Mouse (Mus musculus) hindbrain, embryonic 13.5 days (tissue): ENCODE results near the gene Tln2. TPM values are rescaled to one million over a fixed set of nuclear protein-coding genes. Genes with fewer than 3 reads are reported as not detected.

Experiments
- ATAC-seq: fragments of 200-750 bp; cut with Nextera tagmentation; 2 replicates; pipeline ENCODE4 v1.8.0; 2017; ENCODE audit warnings: moderate TSS enrichment; ENCODE audit not compliant: low FRiP score
- H3K27ac ChIP-seq: fragments of 300-500 bp; sonication (generic); 2 replicates; pipeline ENCODE4 v1.5.1; 2015; ENCODE audit warnings: inconsistent platforms, mild to moderate bottlenecking, moderate library complexity
- H3K27me3 ChIP-seq: fragments of 300-500 bp; sonication (generic); 2 replicates; pipeline ENCODE4 v1.6.1; 2015; ENCODE audit warnings: mild to moderate bottlenecking, inconsistent platforms
- H3K36me3 ChIP-seq: fragments of 300-500 bp; sonication (generic); 2 replicates; pipeline ENCODE4 v1.6.1; 2015; ENCODE audit warnings: mild to moderate bottlenecking, inconsistent platforms
- H3K4me1 ChIP-seq: fragments of 300-500 bp; sonication (generic); replicated peaks from 2 replicates; pipeline ENCODE4 v1.6.1; 2015; ENCODE audit warnings: inconsistent platforms
- H3K4me2 ChIP-seq: fragments of 300-500 bp; sonication (generic); 2 replicates; pipeline ENCODE4 v1.6.1; 2015; ENCODE audit warnings: inconsistent platforms, mild to moderate bottlenecking, moderate library complexity
- H3K4me3 ChIP-seq: fragments of 300-500 bp; sonication (generic); 2 replicates; pipeline ENCODE4 v1.5.1; 2015; ENCODE audit warnings: mild to moderate bottlenecking, inconsistent platforms
- H3K9ac ChIP-seq: fragments of 300-500 bp; sonication (generic); 2 replicates; pipeline ENCODE4 v1.6.1; 2015; ENCODE audit warnings: mild to moderate bottlenecking, inconsistent platforms
- H3K9me3 ChIP-seq: fragments of 300-500 bp; sonication (generic); 2 replicates; pipeline ENCODE4 v1.6.1; 2016; ENCODE audit warnings: inconsistent platforms
- WGBS: fragments of 180-500 bp; shearing (Covaris S2); methylation state at CpG from one replicate; pipeline ENCODE4 v1.1.7; 2015; 5-methylcytosine and 5-hydroxymethylcytosine counted together
- polyA plus RNA-seq: library from polyadenylated mRNA; unstranded; fragments of >200 nt; fragmentation: Nextera tagmentation; extraction: Ambion mirVana; gene quantifications from 2 replicates; pipeline ENCODE4 v1.2.1, GENCODE M21; 2015

Gene Tln2
- polyA plus RNA-seq, 1 experiment from 2014 or later, result 33.8 TPM

DNA sequence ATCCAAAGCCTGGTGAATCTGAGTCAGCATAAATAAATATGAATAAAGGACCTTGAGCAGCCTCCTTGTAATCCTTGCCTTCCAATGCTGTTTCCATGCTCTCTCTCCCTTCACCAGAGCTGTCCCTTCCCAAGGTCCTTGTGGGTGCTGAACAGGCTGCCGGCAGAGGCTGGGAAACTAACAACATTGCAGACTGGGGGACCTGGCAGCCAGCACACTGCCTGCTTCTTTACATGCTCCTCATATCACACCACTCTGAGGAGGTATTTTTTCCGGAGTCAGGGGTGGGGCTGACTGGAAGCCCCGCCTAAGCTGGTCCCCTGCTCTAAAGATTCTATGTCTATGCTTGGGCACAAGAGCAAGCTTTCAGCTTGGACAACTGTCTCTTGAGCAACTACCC, 64.2 kb downstream of the Tln2 start:
- no peak overlapping the region for H3K4me2 ChIP-seq
- H3K9me3 ChIP-seq, result no peaks in the 10 kb centered on the region
- no peak overlapping the region for H3K4me3 ChIP-seq
- H3K36me3 ChIP-seq, result no peaks in the 10 kb centered on the region
- H3K4me1 ChIP-seq, result peaks cover 24% of the 10 kb centered on the region
- no peak overlapping the region; the same call in 1 of the 2 replicates for H3K9ac ChIP-seq
- ATAC-seq, result no peak
- no peak overlapping the region for H3K27ac ChIP-seq
- 59% methylated on average over 3 of the region's 3 CpGs for WGBS
- no peaks in the 10 kb centered on the region for H3K27me3 ChIP-seq

DNA sequence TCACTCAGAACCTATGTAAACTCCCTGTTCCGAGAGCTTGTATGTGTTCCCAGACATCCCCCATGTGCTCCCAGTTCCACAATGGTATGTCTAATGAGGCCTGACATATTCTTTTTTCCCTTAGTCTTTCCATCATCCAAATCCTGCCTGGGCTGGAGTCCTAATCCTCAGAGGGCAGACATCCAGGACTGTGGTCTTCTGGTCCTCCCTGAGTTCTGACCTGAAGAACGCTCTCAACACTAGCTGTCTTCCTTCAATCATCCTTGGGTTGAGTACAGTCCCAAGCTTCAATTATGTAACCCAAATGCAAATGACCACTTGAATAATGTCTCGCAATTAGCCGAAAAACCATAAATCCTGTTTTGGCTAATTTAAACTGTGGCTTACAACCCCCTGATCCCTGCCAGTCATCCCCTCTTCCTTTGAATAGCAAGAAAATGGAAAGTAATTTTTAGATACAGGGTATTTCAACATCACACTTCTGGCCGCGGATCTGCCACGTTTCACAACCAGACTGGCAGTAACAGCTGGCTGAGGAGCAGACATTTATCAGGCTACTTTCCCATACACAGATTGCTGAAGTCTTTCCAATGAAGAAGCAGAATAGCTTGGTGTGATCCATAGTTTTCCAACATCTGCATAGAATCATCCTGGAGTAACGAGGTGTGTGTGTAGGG, 65.5 kb downstream of the Tln2 start:
- no peak for ATAC-seq
- Histone ChIP-seq H3K4me2 (no peak overlapping the region), H3K9me3 (no peaks in the 10 kb centered on the region), H3K27me3 (no peaks in the 10 kb centered on the region), H3K4me1 (peaks cover 24% of the 10 kb centered on the region), H3K36me3 (no peaks in the 10 kb centered on the region), H3K9ac (no peak overlapping the region), H3K27ac (no peak overlapping the region), H3K4me3 (no peak overlapping the region)
- WGBS, result 92% methylated on average over 8 of the region's 8 CpGs

DNA sequence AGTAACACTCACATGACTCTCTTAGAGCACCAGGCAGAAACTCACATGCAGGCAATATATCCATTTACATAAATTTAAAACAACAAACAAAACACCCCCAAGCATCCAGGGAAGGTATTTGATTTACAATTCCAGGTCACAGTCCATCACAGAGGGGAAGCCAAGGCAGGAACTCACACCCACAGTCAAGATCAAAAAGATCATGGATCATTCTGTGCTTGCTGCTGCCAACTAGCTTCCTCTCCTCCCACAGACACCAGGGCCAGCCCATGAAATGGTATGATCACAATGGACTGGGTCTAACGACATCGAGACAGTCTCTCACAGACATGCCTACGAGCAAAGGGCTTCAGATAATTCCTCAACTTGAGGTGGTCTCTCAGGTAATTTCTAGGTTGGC, 70.1 kb downstream of the Tln2 start:
- no peak overlapping the region for H3K9ac ChIP-seq
- H3K27me3 ChIP-seq, result 0 out of 2 replicates have a peak, but pooled peaks cover 5% of the 10 kb centered on the region
- H3K4me3 ChIP-seq, result no peak overlapping the region
- no peaks in the 10 kb centered on the region for H3K4me1 ChIP-seq
- ATAC-seq, result no peak
- no peak overlapping the region for H3K27ac ChIP-seq
- no peaks in the 10 kb centered on the region for H3K36me3 ChIP-seq
- no peaks in the 10 kb centered on the region for H3K9me3 ChIP-seq
- no peak overlapping the region for H3K4me2 ChIP-seq
- WGBS, result 86% methylated on average over 3 of the region's 3 CpGs

DNA sequence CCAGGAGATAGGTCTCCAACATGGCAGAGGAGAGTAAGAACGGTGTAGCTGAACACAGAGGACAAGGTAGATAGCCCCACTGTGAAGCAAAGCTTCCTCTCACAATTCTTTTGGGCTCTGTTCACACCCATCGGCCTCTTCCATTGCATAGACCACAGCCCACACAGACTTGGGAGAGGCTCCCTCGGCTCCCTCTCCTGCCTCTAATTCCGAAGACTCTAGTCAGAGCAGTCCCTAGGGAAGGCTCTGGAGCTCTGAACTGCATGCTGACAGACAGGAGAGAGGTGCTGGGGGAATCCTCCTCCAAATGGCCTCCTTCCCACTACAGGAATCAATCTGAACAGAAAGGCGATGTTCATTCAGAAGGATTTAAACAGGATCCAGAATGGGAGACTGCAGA, 72.9 kb downstream of the Tln2 start:
- H3K4me1 ChIP-seq, result peaks cover 8% of the 10 kb centered on the region
- H3K27me3 ChIP-seq, result 0 out of 2 replicates have a peak, but pooled peaks cover 5% of the 10 kb centered on the region
- H3K27ac ChIP-seq, result no peak overlapping the region
- no peak for ATAC-seq
- H3K4me3 ChIP-seq, result no peak overlapping the region
- H3K9me3 ChIP-seq, result no peaks in the 10 kb centered on the region
- WGBS, result 77% methylated on average over 5 of the region's 5 CpGs
- no peak overlapping the region for H3K9ac ChIP-seq
- no peaks in the 10 kb centered on the region for H3K36me3 ChIP-seq
- no peak overlapping the region for H3K4me2 ChIP-seq

DNA sequence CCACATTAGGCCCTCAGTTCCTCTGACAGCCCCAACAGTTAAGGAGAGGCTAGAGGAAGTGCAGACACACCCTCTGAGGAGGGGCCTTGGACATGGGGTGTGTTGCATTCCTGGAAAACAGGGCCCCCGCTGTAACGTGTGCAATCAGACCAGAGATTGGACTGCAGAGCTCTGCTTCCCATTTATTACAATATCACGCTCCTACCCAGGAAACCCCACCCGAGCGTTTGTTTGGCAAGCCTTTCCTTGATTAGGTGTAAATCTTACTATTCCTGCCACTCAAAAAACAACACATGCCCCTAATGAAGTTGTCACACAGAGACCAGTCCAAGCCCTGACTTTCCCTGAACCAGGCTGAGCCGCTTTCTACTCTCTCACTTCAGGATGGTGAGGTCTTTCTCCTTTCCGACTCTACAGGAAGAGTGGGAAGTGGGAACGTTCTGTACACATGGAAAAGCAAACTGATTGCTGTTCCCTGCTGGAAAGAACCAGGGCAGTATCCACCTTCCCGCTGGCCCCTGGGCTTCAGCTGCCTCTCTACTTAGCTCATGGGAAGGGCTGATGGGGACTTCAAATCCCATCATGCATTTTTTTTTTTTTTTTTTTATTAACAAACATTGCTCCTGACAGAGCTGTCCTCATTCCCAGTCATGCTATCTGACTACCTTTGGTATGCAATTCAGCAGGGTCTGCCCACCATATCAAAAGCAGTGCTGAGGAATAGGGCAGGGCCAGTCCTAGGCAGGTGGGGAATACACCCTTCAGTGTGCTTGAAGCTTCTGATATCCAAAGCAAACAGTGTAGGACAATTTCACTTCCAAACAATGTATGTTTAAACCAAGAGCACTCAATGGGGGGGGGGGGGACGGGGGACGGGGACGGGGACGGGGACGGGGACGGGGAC, 74.1 kb downstream of the Tln2 start:
- no peak for ATAC-seq
- H3K9ac ChIP-seq, result no peak overlapping the region
- no peak overlapping the region for H3K4me3 ChIP-seq
- H3K36me3 ChIP-seq, result no peaks in the 10 kb centered on the region
- no peak overlapping the region for H3K27ac ChIP-seq
- H3K9me3 ChIP-seq, result no peaks in the 10 kb centered on the region
- H3K4me2 ChIP-seq, result no peak overlapping the region
- 0 out of 2 replicates have a peak, but pooled peaks cover 5% of the 10 kb centered on the region for H3K27me3 ChIP-seq
- 84% methylated on average over 15 of the region's 15 CpGs for WGBS
- H3K4me1 ChIP-seq, result peaks cover 8% of the 10 kb centered on the region

DNA sequence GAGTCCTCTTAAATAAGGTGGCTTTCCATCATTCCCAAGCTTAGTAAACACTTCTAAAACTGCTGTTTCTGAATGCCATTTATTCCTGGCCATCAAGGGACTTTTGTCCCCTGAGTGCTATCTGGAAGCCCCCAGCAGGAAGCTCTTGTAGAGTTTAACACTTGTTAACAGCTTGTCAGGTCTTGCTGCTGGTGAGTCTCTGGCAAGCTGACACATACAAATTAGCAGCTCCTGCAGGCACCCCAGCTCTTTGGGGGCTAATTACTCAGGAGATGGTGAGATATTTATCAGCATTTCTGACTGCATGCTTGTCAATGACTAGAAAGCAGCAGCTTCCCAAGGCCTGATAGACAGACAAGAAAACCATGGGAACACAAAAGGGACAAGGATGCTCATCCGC, 77.2 kb downstream of the Tln2 start:
- no peaks in the 10 kb centered on the region for H3K9me3 ChIP-seq
- H3K4me1 ChIP-seq, result peaks cover 8% of the 10 kb centered on the region
- 0 out of 2 replicates have a peak, but pooled peaks cover 5% of the 10 kb centered on the region for H3K27me3 ChIP-seq
- WGBS, result 78% methylated on average over 1 of the region's 1 CpGs
- H3K27ac ChIP-seq, result no peak overlapping the region
- H3K9ac ChIP-seq, result no peak overlapping the region
- no peak overlapping the region for H3K4me3 ChIP-seq
- no peak overlapping the region for H3K4me2 ChIP-seq
- no peaks in the 10 kb centered on the region for H3K36me3 ChIP-seq
- no peak for ATAC-seq

DNA sequence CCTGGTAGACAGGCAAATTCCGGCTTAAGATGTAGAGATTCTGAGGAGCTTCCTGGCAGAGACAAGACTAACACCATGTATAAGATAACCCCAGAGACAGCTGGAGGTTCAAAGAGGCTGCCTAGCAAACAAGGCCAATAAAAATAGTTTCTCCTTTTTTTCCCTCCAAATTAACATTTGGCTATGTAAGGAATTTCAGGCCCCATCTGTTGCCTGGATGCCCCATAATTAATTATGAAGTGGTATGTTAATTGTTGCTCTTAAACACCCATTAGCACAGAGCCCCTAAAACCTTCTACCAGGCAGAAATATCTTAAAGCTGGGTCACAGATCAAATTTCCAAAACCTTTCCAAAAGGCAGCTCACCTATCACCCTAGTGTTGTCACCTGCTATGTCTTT, 77.7 kb downstream of the Tln2 start:
- 58% methylated on average over 1 of the region's 1 CpGs for WGBS
- no peak overlapping the region for H3K4me2 ChIP-seq
- 0 out of 2 replicates have a peak, but pooled peaks cover 5% of the 10 kb centered on the region for H3K27me3 ChIP-seq
- no peak for ATAC-seq
- H3K4me3 ChIP-seq, result no peak overlapping the region
- peaks cover 8% of the 10 kb centered on the region for H3K4me1 ChIP-seq
- no peak overlapping the region for H3K27ac ChIP-seq
- H3K9ac ChIP-seq, result no peak overlapping the region
- no peaks in the 10 kb centered on the region for H3K36me3 ChIP-seq
- no peaks in the 10 kb centered on the region for H3K9me3 ChIP-seq

DNA sequence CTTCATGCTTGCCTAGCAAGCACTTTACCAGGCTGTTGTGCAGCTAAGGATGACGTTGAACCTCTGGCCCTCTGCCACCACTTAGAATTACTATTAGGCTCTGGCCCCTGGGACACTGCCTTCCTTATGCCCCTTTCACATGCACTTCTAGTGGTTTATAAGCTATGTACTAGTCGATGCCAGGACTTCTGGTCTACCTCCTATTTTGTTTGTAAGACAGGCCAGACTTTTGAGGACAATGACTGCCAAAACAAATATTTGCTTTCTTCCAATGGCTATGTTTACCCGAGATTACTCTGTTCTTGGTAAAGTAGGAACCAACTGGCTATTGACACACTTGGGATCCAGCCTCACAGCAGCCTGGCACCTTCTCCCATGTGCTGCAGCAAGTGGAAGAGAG, 82.1 kb downstream of the Tln2 start:
- Histone ChIP-seq H3K4me3 (no peak overlapping the region), H3K27me3 (no peaks in the 10 kb centered on the region), H3K9me3 (no peaks in the 10 kb centered on the region), H3K36me3 (no peaks in the 10 kb centered on the region), H3K4me2 (no peak overlapping the region), H3K27ac (no peak overlapping the region), H3K9ac (no peak overlapping the region), H3K4me1 (peaks cover 4% of the 10 kb centered on the region)
- WGBS, result 82% methylated on average over 3 of the region's 3 CpGs
- no peak for ATAC-seq

DNA sequence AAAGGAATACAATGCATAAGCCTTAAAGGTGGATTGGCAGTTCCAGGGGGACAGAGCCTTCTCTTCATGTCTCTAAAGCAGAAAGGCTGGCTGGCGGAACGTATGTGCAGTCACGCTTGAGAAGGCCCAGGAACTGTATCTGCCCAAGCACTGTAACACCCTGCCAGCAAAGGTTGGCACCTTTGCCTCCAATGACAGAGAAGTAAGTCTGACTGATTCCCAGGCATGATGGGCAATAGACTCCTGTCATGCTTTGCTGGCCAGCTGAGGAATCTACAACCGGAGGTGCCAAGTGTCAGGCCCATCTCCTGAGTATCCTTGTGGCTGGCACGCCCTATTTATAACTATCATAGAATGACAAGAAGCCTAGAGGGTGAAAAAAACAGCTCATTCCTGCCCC, 83.3 kb downstream of the Tln2 start:
- H3K36me3 ChIP-seq, result no peaks in the 10 kb centered on the region
- ATAC-seq, result no peak
- no peaks in the 10 kb centered on the region for H3K27me3 ChIP-seq
- H3K9ac ChIP-seq, result no peak overlapping the region
- no peak overlapping the region for H3K4me2 ChIP-seq
- no peak overlapping the region for H3K4me3 ChIP-seq
- WGBS, result 89% methylated on average over 5 of the region's 5 CpGs
- no peaks in the 10 kb centered on the region for H3K4me1 ChIP-seq
- H3K27ac ChIP-seq, result no peak overlapping the region
- no peaks in the 10 kb centered on the region for H3K9me3 ChIP-seq

DNA sequence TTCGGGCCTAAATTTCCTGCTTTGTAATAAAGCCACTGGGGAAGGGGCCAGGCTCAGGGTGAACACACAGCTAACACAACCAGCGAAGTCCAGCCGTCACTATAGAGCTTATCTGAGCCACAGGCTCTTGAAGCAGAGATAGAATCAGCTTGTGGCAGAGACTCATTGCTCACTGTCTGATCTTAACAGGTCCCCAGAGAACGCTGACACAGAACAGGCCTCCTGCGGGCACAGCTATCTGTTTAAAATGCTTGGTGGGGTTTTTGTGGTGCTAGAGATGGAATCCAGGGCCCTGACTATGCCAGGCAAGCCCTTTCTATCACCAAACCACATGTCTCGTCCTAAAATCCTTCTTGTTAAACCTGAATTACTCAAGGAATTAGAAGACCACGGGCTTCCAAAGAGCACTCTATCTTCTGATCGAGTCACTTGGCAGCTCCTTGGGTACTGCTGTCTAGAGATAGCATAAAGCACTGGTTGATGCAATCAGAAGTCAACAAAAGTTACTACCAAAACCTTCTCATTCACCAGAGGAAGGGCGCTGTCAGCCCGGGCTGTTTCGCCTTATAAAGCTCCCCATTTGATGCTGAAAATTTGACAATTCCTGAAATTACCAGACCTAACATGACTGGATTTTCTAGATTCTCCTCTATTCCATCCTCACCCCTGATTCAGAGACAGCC, 95.9 kb downstream of the Tln2 start:
- WGBS, result 71% methylated on average over 11 of the region's 11 CpGs
- Histone ChIP-seq H3K4me2 (no peak overlapping the region), H3K4me1 (peaks cover 16% of the 10 kb centered on the region), H3K27ac (0 out of 2 replicates have a peak overlapping the region, but pooled peaks have one; percentile 19), H3K36me3 (no peaks in the 10 kb centered on the region), H3K4me3 (no peak overlapping the region), H3K9ac (no peak overlapping the region), H3K27me3 (no peaks in the 10 kb centered on the region), H3K9me3 (no peaks in the 10 kb centered on the region)
- no peak for ATAC-seq

DNA sequence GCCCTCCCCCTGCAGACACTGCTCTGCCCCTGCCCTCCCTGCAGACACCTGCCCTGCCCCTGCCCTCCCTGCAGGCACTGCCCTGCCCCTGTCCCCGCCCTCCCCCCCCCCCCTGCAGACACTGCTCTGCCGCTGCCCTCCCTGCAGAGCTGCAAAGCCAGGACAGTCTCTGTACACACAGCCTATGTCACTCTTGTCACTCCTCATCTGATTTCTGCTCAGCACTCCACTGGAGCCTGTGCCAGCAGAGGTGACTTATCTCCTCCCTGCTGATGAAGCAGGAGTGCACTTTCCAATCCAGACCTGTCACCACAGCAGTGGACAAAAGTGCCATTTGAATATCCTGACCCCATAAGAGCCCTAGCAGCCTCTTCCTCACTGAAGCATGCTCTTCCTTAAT, 118.0 kb downstream of the Tln2 start:
- no peaks in the 10 kb centered on the region for H3K27me3 ChIP-seq
- no peaks in the 10 kb centered on the region for H3K9me3 ChIP-seq
- H3K27ac ChIP-seq, result 0 out of 2 replicates have a peak overlapping the region, but pooled peaks have one; percentile 23
- ATAC-seq, result no peak
- WGBS, result 13% methylated on average over 1 of the region's 2 CpGs
- H3K9ac ChIP-seq, result no peak overlapping the region
- no peak overlapping the region for H3K4me2 ChIP-seq
- H3K36me3 ChIP-seq, result no peaks in the 10 kb centered on the region
- peaks cover 22% of the 10 kb centered on the region; the same call in 1 of the 2 replicates for H3K4me1 ChIP-seq
- no peak overlapping the region for H3K4me3 ChIP-seq

DNA sequence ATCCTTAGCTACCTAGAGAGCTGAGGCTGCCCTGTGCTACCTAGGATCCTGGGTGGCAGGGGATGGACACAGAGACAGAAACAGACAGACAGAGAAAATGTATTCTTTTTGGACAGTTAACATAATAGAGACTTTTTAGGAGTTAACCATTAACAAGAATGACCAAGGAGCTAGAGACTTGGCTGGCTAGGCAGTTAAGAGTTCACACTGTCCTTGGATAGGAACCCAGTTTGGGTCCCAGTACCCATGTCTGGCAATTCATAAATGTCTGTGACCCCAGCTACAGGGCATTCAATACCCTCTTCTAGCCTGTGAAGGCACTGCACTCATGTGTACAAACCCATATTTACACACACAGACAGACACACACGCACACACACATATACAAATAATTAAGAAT, 122.0 kb downstream of the Tln2 start:
- Histone ChIP-seq H3K4me3 (no peak overlapping the region), H3K4me1 (peaks cover 29% of the 10 kb centered on the region), H3K9ac (no peak overlapping the region), H3K27ac (no peak overlapping the region), H3K36me3 (no peaks in the 10 kb centered on the region), H3K9me3 (no peaks in the 10 kb centered on the region), H3K4me2 (no peak overlapping the region), H3K27me3 (no peaks in the 10 kb centered on the region)
- WGBS, result 90% methylated on average over 1 of the region's 1 CpGs
- no peak for ATAC-seq
